Mouse (Mus musculus): ENCODE measurements around the gene Rarres2. TPM values are rescaled to one million over a fixed set of nuclear protein-coding genes. Genes with fewer than 3 reads are reported as not detected.
"Not testable (repeated sequence)": the region's sequence is repeated elsewhere in the genome, so short reads cannot be mapped to it uniquely, and the experiment has no call there.

Gene Rarres2
- polyA plus RNA-seq, 1 experiment from 2014 or later = 87.2 TPM

DNA sequence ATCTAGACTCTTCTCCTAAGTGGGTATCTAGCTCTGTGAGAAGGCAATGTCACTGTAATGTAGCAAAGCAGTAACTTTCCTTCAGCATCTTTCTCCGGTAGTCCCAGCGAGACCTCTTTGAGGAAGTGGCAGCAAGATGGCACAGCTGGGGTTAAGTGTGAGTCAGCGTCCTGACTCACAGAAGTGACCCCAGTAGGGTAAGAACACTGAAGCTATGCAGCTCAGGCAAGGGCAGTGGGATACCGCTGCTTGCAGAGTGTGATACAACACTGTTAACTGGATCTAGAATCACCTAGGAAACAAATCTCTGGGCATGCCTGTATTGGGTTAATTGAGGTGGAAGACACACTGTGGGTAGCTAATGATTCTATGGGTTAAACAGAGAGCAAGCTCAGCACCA is 36.5 kb downstream of the Rarres2 start:
- no peak for ATAC-seq
- WGBS = 70% methylated on average over 4 of the region's 4 CpGs

DNA sequence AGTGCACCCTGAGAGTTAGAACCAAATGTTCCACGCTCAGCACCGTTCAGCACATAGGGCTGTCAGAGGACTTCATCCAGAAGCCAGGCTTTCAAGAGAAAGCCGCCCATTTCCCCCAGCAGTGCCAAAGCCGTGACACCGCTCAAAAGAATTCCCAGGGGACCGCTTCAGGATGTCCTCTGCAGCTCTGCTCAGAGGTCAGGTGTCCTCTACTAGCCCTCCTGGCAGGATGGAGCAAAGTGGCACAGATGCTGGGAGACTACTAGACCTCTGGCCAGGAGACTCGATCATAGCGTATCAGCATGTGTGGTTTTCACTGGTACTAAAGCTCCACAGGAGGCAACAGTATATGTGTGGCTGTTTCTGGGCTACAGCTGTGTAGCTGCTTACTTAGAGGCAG is 37.7 kb downstream of the Rarres2 start:
- Histone ChIP-seq H3K36me3 (peaks cover 2% of the 10 kb centered on the region; the same call in 1 of the 2 replicates), H3K4me3 (replicated peaks) (no peak overlapping the region), H3K4me1 (replicated peaks) (no peaks in the 10 kb centered on the region; the same call in none of the 2 replicates), H3K4me2 (replicated peaks) (no peak overlapping the region), H3K27me3 (replicated peaks) (no peaks in the 10 kb centered on the region), H3K27ac (no peak overlapping the region), H3K9ac (no peak overlapping the region), H3K9me3 (no peaks in the 10 kb centered on the region)
- ATAC-seq = no peak
- 84% methylated on average over 8 of the region's 8 CpGs for WGBS

More for the DNA sequence above, 36.5 kb downstream of the Rarres2 start:
- no peak overlapping the region for H3K4me2 ChIP-seq (replicated peaks)
- H3K27me3 ChIP-seq (replicated peaks) = no peaks in the 10 kb centered on the region
- no peaks in the 10 kb centered on the region for H3K9me3 ChIP-seq
- no peak overlapping the region for H3K9ac ChIP-seq
- H3K4me1 ChIP-seq (replicated peaks) = no peaks in the 10 kb centered on the region; the same call in none of the 2 replicates
- H3K4me3 ChIP-seq (replicated peaks) = no peak overlapping the region
- H3K36me3 ChIP-seq = no peaks in the 10 kb centered on the region; the same call in 1 of the 2 replicates
- no peak overlapping the region for H3K27ac ChIP-seq

DNA sequence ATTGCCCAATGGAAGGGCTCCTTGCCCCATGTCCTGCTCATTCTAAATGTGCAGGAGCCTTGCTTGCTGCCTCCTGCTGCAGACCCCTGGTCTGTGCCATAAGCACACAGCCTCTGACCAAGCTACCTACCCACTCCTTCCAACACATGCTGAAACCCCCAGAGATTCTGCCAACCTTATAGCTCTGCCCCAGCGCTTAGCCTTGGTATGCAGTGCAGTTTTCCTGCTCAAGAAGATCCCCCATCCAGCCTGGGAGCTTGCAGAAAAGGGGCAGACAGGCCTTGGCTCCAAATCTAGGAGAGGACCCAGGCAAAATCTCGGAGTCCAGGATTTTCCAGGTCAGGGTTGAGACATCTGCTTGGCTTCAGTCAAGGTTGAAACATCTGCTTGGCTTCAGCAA is 39.1 kb downstream of the Rarres2 start:
- H3K9me3 ChIP-seq = no peaks in the 10 kb centered on the region
- 86% methylated on average over 2 of the region's 2 CpGs for WGBS
- H3K4me3 ChIP-seq (replicated peaks) = no peak overlapping the region
- no peak overlapping the region for H3K4me2 ChIP-seq (replicated peaks)
- no peaks in the 10 kb centered on the region for H3K27me3 ChIP-seq (replicated peaks)
- H3K4me1 ChIP-seq (replicated peaks) = no peaks in the 10 kb centered on the region; the same call in none of the 2 replicates
- H3K27ac ChIP-seq = no peak overlapping the region
- peaks cover 10% of the 10 kb centered on the region; the same call in 1 of the 2 replicates for H3K36me3 ChIP-seq
- no peak overlapping the region; the same call in 1 of the 2 replicates for H3K9ac ChIP-seq
- no peak for ATAC-seq

DNA sequence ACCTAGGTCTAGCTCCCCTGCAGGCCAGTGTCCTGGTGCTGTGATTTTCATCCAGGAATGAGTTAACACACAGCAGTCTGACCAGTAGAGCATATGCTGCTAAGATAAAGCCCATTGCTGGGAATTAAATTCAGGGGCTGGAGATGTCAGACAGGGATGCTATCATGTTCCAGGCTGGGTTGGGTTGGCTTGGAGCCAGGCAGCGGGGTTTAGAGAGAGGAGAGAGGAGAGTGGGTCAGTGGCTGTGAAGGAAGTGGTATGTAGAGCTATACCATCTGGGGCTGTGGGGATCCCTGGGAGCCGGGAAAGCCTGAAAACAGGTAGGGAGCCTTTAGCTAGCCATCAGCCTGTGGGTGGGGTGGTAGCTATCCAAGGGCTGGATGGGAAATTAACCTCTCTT is 41.7 kb downstream of the Rarres2 start:
- WGBS = 49% methylated on average over 2 of the region's 2 CpGs
- no peaks in the 10 kb centered on the region for H3K9me3 ChIP-seq
- H3K4me3 ChIP-seq (replicated peaks) = no peak overlapping the region
- no peak overlapping the region for H3K27ac ChIP-seq
- peak overlapping the region; percentile 6; the same call in 1 of the 2 replicates for H3K9ac ChIP-seq
- H3K36me3 ChIP-seq = peaks cover 10% of the 10 kb centered on the region; the same call in 1 of the 2 replicates
- ATAC-seq = no peak
- no peak overlapping the region for H3K4me2 ChIP-seq (replicated peaks)
- H3K27me3 ChIP-seq (replicated peaks) = no peaks in the 10 kb centered on the region
- no peaks in the 10 kb centered on the region for H3K4me1 ChIP-seq (replicated peaks)

DNA sequence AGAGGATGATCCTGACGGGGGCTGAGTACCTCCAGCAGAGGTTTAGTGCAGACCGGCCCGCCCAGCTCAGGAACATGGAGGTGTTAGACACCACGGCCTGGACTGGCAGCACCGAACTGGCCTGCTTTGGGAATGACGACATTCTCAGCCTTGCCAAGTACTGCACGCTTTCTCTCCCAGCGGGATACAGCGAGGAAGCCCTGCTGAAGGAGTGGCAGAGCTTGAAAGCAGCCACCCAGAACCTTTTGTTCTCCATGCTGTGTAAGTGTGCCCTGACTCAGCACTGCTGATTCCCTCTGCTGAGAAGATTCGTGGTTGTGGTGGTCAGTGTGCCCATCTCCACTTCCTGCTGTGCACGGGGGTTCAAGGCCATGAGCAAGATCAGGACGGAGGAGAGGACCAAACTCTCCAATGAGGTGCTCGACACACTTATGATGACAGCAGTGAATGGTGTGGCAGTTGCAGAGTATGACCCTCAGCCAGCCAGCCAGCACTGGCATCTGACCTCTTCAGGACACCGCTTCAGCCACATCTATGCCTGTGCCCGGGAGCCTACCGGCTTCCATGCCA is 42.6 kb downstream of the Rarres2 start:
- Histone ChIP-seq H3K9me3 (no peaks in the 10 kb centered on the region), H3K4me1 (replicated peaks) (no peaks in the 10 kb centered on the region), H3K27ac (no peak overlapping the region), H3K36me3 (peaks cover 10% of the 10 kb centered on the region; the same call in 1 of the 2 replicates), H3K4me2 (replicated peaks) (no peak overlapping the region), H3K9ac (no peak overlapping the region), H3K4me3 (replicated peaks) (no peak overlapping the region), H3K27me3 (replicated peaks) (no peaks in the 10 kb centered on the region)
- 85% methylated on average over 16 of the region's 16 CpGs for WGBS
- no peak for ATAC-seq

DNA sequence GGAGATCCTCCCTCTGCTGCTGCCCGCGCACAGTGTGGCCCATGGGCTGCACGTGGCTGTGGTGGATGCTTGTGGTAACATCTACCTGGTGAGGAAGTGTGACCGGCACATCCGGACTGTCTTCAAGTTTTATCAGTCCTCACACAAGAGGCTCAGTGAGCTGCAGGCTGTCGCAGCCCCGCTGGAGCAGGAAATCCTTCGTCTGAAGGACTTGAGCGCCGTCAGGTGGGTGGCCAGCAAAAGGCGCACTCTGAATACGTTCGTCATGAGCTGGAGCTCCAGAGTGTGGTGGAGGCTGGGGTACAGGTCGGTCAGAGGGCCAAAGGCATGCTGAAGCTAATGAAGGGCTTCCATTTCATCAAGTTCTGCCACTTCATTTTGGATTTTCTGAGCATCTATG is 43.3 kb downstream of the Rarres2 start:
- H3K36me3 ChIP-seq = peaks cover 10% of the 10 kb centered on the region; the same call in 1 of the 2 replicates
- no peaks in the 10 kb centered on the region for H3K27me3 ChIP-seq (replicated peaks)
- H3K27ac ChIP-seq = no peak overlapping the region
- no peak for ATAC-seq
- H3K9me3 ChIP-seq = no peaks in the 10 kb centered on the region
- H3K4me2 ChIP-seq (replicated peaks) = no peak overlapping the region
- no peak overlapping the region for H3K9ac ChIP-seq
- H3K4me3 ChIP-seq (replicated peaks) = no peak overlapping the region
- 72% methylated on average over 14 of the region's 14 CpGs for WGBS
- H3K4me1 ChIP-seq (replicated peaks) = no peaks in the 10 kb centered on the region

DNA sequence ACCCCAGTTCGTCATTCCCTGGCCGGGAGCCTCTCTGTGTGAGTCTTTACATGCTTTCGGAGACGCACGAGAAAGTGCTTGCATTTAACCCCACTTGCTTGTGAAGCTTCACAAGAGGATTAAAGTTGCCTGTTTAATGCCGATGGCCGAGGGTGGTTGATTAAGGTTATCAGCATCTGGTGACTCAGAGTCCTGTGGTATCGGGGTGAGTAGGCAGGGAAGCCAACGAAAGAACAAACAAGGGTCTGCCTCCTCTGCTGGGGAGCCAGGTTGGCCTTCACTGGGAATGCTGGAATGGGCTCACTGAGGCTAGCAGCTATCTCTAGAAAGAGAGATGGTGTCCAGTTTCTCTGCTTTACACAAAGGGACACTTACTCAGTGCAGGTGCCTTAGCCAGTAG is 44.7 kb downstream of the Rarres2 start:
- Histone ChIP-seq H3K27ac (no peak overlapping the region), H3K4me2 (replicated peaks) (no peak overlapping the region), H3K4me3 (replicated peaks) (no peak overlapping the region), H3K9ac (no peak overlapping the region), H3K36me3 (peaks cover 10% of the 10 kb centered on the region; the same call in 1 of the 2 replicates), H3K9me3 (no peaks in the 10 kb centered on the region), H3K4me1 (replicated peaks) (no peaks in the 10 kb centered on the region), H3K27me3 (replicated peaks) (no peaks in the 10 kb centered on the region)
- WGBS = 80% methylated on average over 9 of the region's 9 CpGs
- no peak for ATAC-seq

DNA sequence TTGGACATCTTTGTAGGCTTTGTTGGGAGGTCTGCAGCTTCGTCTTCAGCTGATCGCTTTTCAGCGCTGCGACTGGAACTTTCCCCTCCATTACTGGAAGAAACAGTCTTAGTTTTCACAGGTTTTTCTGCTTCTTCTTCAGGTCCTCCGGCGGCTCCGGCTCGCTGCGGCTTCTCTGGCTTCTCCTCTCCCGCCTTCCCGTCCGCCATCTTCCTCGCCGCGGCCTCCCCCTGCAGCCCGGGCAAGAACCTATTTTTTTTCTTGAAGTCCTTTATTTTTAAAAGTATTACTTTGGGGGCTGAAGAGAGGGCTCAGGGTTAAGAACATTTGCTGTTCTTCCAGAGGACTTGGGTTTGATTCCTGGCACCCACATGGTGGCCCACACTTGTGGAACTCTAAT is 47.7 kb downstream of the Rarres2 start:
- H3K4me2 ChIP-seq (replicated peaks); H3K9me3 ChIP-seq; ATAC-seq; H3K4me3 ChIP-seq (replicated peaks); H3K36me3 ChIP-seq; H3K9ac ChIP-seq; H3K27me3 ChIP-seq (replicated peaks); H3K4me1 ChIP-seq (replicated peaks); H3K27ac ChIP-seq: not testable (repeated sequence)
- 97% methylated on average over 16 of the region's 16 CpGs for WGBS

Other genes starting within 250 kb of the Rarres2 start
- gene Krba1, start 177.2 kb downstream of the Rarres2 start, polyA plus RNA-seq (2015; fragmentation: Nextera tagmentation; extraction: Ambion mirVana) = 14.2 and 17.5 TPM in 2 replicates
- 17.2 and 18.4 TPM in 2 replicates for gene Zfp467, start 127.0 kb downstream of the Rarres2 start, polyA plus RNA-seq (2015; fragmentation: Nextera tagmentation; extraction: Ambion mirVana)
- gene Sspo, start 124.6 kb downstream of the Rarres2 start, polyA plus RNA-seq (2015; fragmentation: Nextera tagmentation; extraction: Ambion mirVana) = 0.54 and 1.1 TPM in 2 replicates
- gene Atp6v0e2, start 35.2 kb downstream of the Rarres2 start, polyA plus RNA-seq (2015; fragmentation: Nextera tagmentation; extraction: Ambion mirVana) = 23.3 and 25.0 TPM in 2 replicates
- 8.1 and 9.5 TPM in 2 replicates for gene Lrrc61, start 18.0 kb downstream of the Rarres2 start, polyA plus RNA-seq (2015; fragmentation: Nextera tagmentation; extraction: Ambion mirVana)
- gene Gm45021, start 16.8 kb upstream of the Rarres2 start, polyA plus RNA-seq (2015; fragmentation: Nextera tagmentation; extraction: Ambion mirVana) = not detected in 2 replicates
- gene Repin1, start 21.1 kb upstream of the Rarres2 start, polyA plus RNA-seq (2015; fragmentation: Nextera tagmentation; extraction: Ambion mirVana) = 23.6 and 24.9 TPM in 2 replicates
- not detected in 2 replicates for gene Gm44965, start 21.2 kb upstream of the Rarres2 start, polyA plus RNA-seq (2015; fragmentation: Nextera tagmentation; extraction: Ambion mirVana)
- gene Zfp775, start 29.3 kb upstream of the Rarres2 start, polyA plus RNA-seq (2015; fragmentation: Nextera tagmentation; extraction: Ambion mirVana) = 5.1 and 5.8 TPM in 2 replicates
- 0.89 and 1.2 TPM in 2 replicates for gene AI854703, start 54.0 kb upstream of the Rarres2 start, polyA plus RNA-seq (2015; fragmentation: Nextera tagmentation; extraction: Ambion mirVana)
- gene Gimap8, start 74.4 kb upstream of the Rarres2 start, polyA plus RNA-seq (2015; fragmentation: Nextera tagmentation; extraction: Ambion mirVana) = 1.7 and 2.3 TPM in 2 replicates
- gene Gimap9, start 103.3 kb upstream of the Rarres2 start, polyA plus RNA-seq (2015; fragmentation: Nextera tagmentation; extraction: Ambion mirVana) = 16.9 and 18.0 TPM in 2 replicates
- gene Gimap4, start 111.8 kb upstream of the Rarres2 start, polyA plus RNA-seq (2015; fragmentation: Nextera tagmentation; extraction: Ambion mirVana) = 20.7 and 22.8 TPM in 2 replicates
- 20.4 and 21.1 TPM in 2 replicates for gene Gimap6, start 135.4 kb upstream of the Rarres2 start, polyA plus RNA-seq (2015; fragmentation: Nextera tagmentation; extraction: Ambion mirVana)
- 5.6 and 5.7 TPM in 2 replicates for gene Gm28053, start 145.8 kb upstream of the Rarres2 start, polyA plus RNA-seq (2015; fragmentation: Nextera tagmentation; extraction: Ambion mirVana)
- 0.18 and 0.30 TPM in 2 replicates for gene Gimap7, start 145.8 kb upstream of the Rarres2 start, polyA plus RNA-seq (2015; fragmentation: Nextera tagmentation; extraction: Ambion mirVana)
- 31.0 and 34.9 TPM in 2 replicates for gene Gimap1, start 166.3 kb upstream of the Rarres2 start, polyA plus RNA-seq (2015; fragmentation: Nextera tagmentation; extraction: Ambion mirVana)
- 10.5 and 10.9 TPM in 2 replicates for gene Gimap5, start 173.4 kb upstream of the Rarres2 start, polyA plus RNA-seq (2015; fragmentation: Nextera tagmentation; extraction: Ambion mirVana)
- gene Gimap3, start 198.1 kb upstream of the Rarres2 start, polyA plus RNA-seq (2015; fragmentation: Nextera tagmentation; extraction: Ambion mirVana) = 0.15 and 0.20 TPM in 2 replicates